Comparison of ENCODE assay signal across 9 mouse cellular contexts in the genomic region with DNA sequence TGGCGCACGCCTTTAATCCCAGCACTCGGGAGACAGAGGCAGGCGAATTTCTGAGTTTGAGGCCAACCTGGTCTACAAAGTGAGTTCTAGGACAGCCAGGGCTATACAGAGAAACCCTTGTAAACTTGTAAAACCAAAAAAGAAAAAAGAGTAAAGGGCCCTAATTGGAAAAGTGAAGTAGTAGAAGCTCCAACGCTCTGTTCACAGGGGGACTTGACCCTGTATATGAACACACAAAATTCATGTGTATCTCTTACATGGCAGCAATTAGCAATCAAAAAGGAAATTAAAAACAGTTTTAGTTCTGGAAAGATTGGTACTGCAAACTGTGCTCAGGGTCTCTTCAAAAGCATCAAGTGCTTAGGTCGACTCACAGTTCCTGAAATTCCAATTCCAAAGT. TPM values are rescaled to one million over a fixed set of nuclear protein-coding genes. Genes with fewer than 3 reads are reported as not detected.
DNase-seq lines count a peak whose midpoint lies in the region; ATAC-seq and TF ChIP-seq lines count a peak whose summit lies in the region.
"Had no signal": no experiment of that assay in that cellular context is flagged by ENCODE, and none has a peak within 500 bp of the region (broad histone marks: within the 10 kb centered on the region; RNA-seq: fewer than 3 reads in every experiment).

No protein-coding gene starts in this region.

- no peaks in the 10 kb centered on the region for H3K27me3 ChIP-seq in embryonic facial prominence, embryonic 14.5 days (replicated peaks; ENCODE audit: control insufficient read depth, insufficient read depth, low read length)
- no peaks in the 10 kb centered on the region for H3K27me3 ChIP-seq in limb, embryonic 10.5 days (ENCODE audit: low read depth, poor library complexity, severe bottlenecking)
- no peaks in the 10 kb centered on the region for H3K27me3 ChIP-seq in neural tube, embryonic 15.5 days (replicated peaks)

- ATAC-seq in embryonic facial prominence, embryonic 14.5 days (ENCODE audit: low read depth), result no peak
- ATAC-seq in neural tube, embryonic 15.5 days (ENCODE audit: low FRiP score), result no peak

- H3K9ac ChIP-seq in embryonic facial prominence, embryonic 14.5 days (ENCODE audit: low read depth, low read length), result peak overlapping the region; percentile 99
- peak overlapping the region; percentile 81 for H3K9ac ChIP-seq in neural tube, embryonic 15.5 days (replicated peaks)

- DNase-seq in left cerebral cortex, adult 2 months (ENCODE audit: extremely low spot score in 1 of 2, low spot score in 2 of 2), result no peak
- DNase-seq in left cerebral cortex, postnatal 4 days, result no peak
- DNase-seq in embryonic facial prominence, embryonic 14.5 days (ENCODE audit: low spot score), result no peak
- no peak for DNase-seq in limb, embryonic 10.5 days (ENCODE audit: low spot score)
- no peak for DNase-seq in adrenal gland, postnatal 36 days
- no peak for DNase-seq in thymus, postnatal 36 days
- DNase-seq in cerebellum, adult 8-10 months, result no peak

- peaks cover 61% of the 10 kb centered on the region for H3K36me3 ChIP-seq in embryonic facial prominence, embryonic 14.5 days (ENCODE audit: control insufficient read depth, insufficient read depth, low read length)
- H3K36me3 ChIP-seq in limb, embryonic 10.5 days, result peaks cover 68% of the 10 kb centered on the region
- peaks cover 27% of the 10 kb centered on the region for H3K36me3 ChIP-seq in neural tube, embryonic 15.5 days

- 30% methylated on average over 6 of the region's 6 CpGs for WGBS in embryonic facial prominence, embryonic 14.5 days
- WGBS in limb, embryonic 10.5 days, result 34% methylated on average over 6 of the region's 6 CpGs
- WGBS in neural tube, embryonic 15.5 days, result 27% methylated on average over 6 of the region's 6 CpGs

- H3K27ac ChIP-seq in left cerebral cortex, adult 2 months, result peak overlapping the region; percentile 90
- no peak overlapping the region for H3K27ac ChIP-seq in embryonic facial prominence, embryonic 14.5 days (replicated peaks; ENCODE audit: low read depth, low read length)
- peak overlapping the region; percentile 99 for H3K27ac ChIP-seq in limb, embryonic 10.5 days
- peak overlapping the region; percentile 89 for H3K27ac ChIP-seq in neural tube, embryonic 15.5 days (replicated peaks)

- H3K4me1 ChIP-seq in embryonic facial prominence, embryonic 14.5 days (ENCODE audit: control insufficient read depth, insufficient read depth, low read length), result 0 out of 2 replicates have a peak, but pooled peaks cover 3% of the 10 kb centered on the region
- H3K4me1 ChIP-seq in limb, embryonic 10.5 days, result peaks cover 22% of the 10 kb centered on the region
- H3K4me1 ChIP-seq in neural tube, embryonic 15.5 days, result peaks cover 30% of the 10 kb centered on the region

- TF ChIP-seq CTCF in left cerebral cortex, adult 2 months (IDR thresholded peaks at IDR 0.05), result no peak

- H3K4me3 ChIP-seq in left cerebral cortex, adult 2 months, result peak overlapping the region; percentile 63
- peak overlapping the region; percentile 99 for H3K4me3 ChIP-seq in embryonic facial prominence, embryonic 14.5 days (ENCODE audit: low read depth, low read length)
- peak overlapping the region; percentile 94 for H3K4me3 ChIP-seq in limb, embryonic 10.5 days
- H3K4me3 ChIP-seq in neural tube, embryonic 15.5 days (replicated peaks), result peak overlapping the region; percentile 72

- peak overlapping the region; percentile 94 for H3K4me2 ChIP-seq in embryonic facial prominence, embryonic 14.5 days (ENCODE audit: low read depth, low read length)
- peak overlapping the region; percentile 82 for H3K4me2 ChIP-seq in neural tube, embryonic 15.5 days

- intact Hi-C loops in left cerebral cortex, adult 2 months (cut with DNase I), result loop anchor here (2.0 to 10.0 kb wide), 2 partner anchors 26 to 518 kb away; a partner anchor contains a TSS
- intact Hi-C loops in left cerebral cortex, postnatal 4 days (cut with DNase I), result no loop called here

- H3K9me3 ChIP-seq in embryonic facial prominence, embryonic 14.5 days (ENCODE audit: control insufficient read depth, low read length), result no peaks in the 10 kb centered on the region
- no peaks in the 10 kb centered on the region for H3K9me3 ChIP-seq in limb, embryonic 10.5 days (replicated peaks)
- H3K9me3 ChIP-seq in neural tube, embryonic 15.5 days (replicated peaks), result no peaks in the 10 kb centered on the region

RNA-seq across cellular contexts. Expression of a gene that starts 0.3 kb away (rescaled TPM):
- 100 to 1,000 TPM; 512 to 526 TPM for total RNA-seq in left cerebral cortex, adult 2 months (2021)
- 100 to 1,000 TPM; 774 to 852 TPM for total RNA-seq in left cerebral cortex, postnatal 4 days (2021)
- polyA plus RNA-seq in embryonic facial prominence, embryonic 14.5 days (2014; fragmentation: Nextera tagmentation; extraction: Ambion mirVana), result 1,243 and 1,364 TPM in 2 replicates
- polyA plus RNA-seq in limb, embryonic 10.5 days (2016; fragmentation: Nextera tagmentation; extraction: Ambion mirVana), result 842 and 1,039 TPM in 2 replicates
- polyA plus RNA-seq in neural tube, embryonic 15.5 days (2015; fragmentation: Nextera tagmentation; extraction: Ambion mirVana), result 530 and 610 TPM in 2 replicates
- total RNA-seq in adrenal gland, postnatal 36 days (2021), result 1,000 to 10,000 TPM; 1,017 to 1,149 TPM

RNA-seq across cellular contexts. Expression of a gene that starts 22.6 kb away (rescaled TPM):
- 10 to 100 TPM; 13.7 to 19.6 TPM for total RNA-seq in left cerebral cortex, adult 2 months (2021)
- total RNA-seq in left cerebral cortex, postnatal 4 days (2021), result 10 to 100 TPM; 19.4 to 21.4 TPM
- polyA plus RNA-seq in embryonic facial prominence, embryonic 14.5 days (2014; fragmentation: Nextera tagmentation; extraction: Ambion mirVana), result 5.1 and 5.6 TPM in 2 replicates
- 2.5 and 3.5 TPM in 2 replicates for polyA plus RNA-seq in limb, embryonic 10.5 days (2016; fragmentation: Nextera tagmentation; extraction: Ambion mirVana)
- polyA plus RNA-seq in neural tube, embryonic 15.5 days (2015; fragmentation: Nextera tagmentation; extraction: Ambion mirVana), result 19.5 and 22.5 TPM in 2 replicates
- total RNA-seq in adrenal gland, postnatal 36 days (2021), result 10 to 100 TPM; 12.8 to 44.6 TPM

RNA-seq across cellular contexts. Expression of a gene that starts 26.1 kb away (rescaled TPM):
- total RNA-seq in left cerebral cortex, adult 2 months (2021), result not detected
- 1 to 10 TPM; 4.0 to 5.0 TPM for total RNA-seq in left cerebral cortex, postnatal 4 days (2021)
- polyA plus RNA-seq in embryonic facial prominence, embryonic 14.5 days (2014; fragmentation: Nextera tagmentation; extraction: Ambion mirVana), result 42.9 and 50.7 TPM in 2 replicates
- 116 and 124 TPM in 2 replicates for polyA plus RNA-seq in limb, embryonic 10.5 days (2016; fragmentation: Nextera tagmentation; extraction: Ambion mirVana)
- polyA plus RNA-seq in neural tube, embryonic 15.5 days (2015; fragmentation: Nextera tagmentation; extraction: Ambion mirVana), result 6.8 and 17.1 TPM in 2 replicates
- 1 to 10 TPM; 2.1 to 2.3 TPM for total RNA-seq in adrenal gland, postnatal 36 days (2021)

RNA-seq across cellular contexts. Expression of a gene that starts 29.8 kb away (rescaled TPM):
- total RNA-seq in left cerebral cortex, adult 2 months (2021), result not detected
- under 1 TPM; 0.52 to 0.58 TPM for total RNA-seq in left cerebral cortex, postnatal 4 days (2021)
- polyA plus RNA-seq in embryonic facial prominence, embryonic 14.5 days (2014; fragmentation: Nextera tagmentation; extraction: Ambion mirVana), result 0.30 and 0.84 TPM in 2 replicates
- not detected in 2 replicates for polyA plus RNA-seq in limb, embryonic 10.5 days (2016; fragmentation: Nextera tagmentation; extraction: Ambion mirVana)
- not detected in 2 replicates for polyA plus RNA-seq in neural tube, embryonic 15.5 days (2015; fragmentation: Nextera tagmentation; extraction: Ambion mirVana)
- total RNA-seq in adrenal gland, postnatal 36 days (2021), result not detected
- total RNA-seq: hematopoietic stem cell, adult 5-6 weeks had no signal

RNA-seq across cellular contexts. Expression of a gene that starts 30.8 kb away (rescaled TPM):
- 10 to 100 TPM; 11.5 to 13.2 TPM for total RNA-seq in left cerebral cortex, adult 2 months (2021)
- total RNA-seq in left cerebral cortex, postnatal 4 days (2021), result 1 to 10 TPM; 8.0 to 8.4 TPM
- polyA plus RNA-seq in embryonic facial prominence, embryonic 14.5 days (2014; fragmentation: Nextera tagmentation; extraction: Ambion mirVana), result 6.6 and 7.0 TPM in 2 replicates
- 5.5 and 5.9 TPM in 2 replicates for polyA plus RNA-seq in limb, embryonic 10.5 days (2016; fragmentation: Nextera tagmentation; extraction: Ambion mirVana)
- polyA plus RNA-seq in neural tube, embryonic 15.5 days (2015; fragmentation: Nextera tagmentation; extraction: Ambion mirVana), result 4.7 and 5.5 TPM in 2 replicates
- 1 to 10 TPM; 7.0 to 7.9 TPM for total RNA-seq in adrenal gland, postnatal 36 days (2021)
